Mouse (Mus musculus): ENCODE results near the gene Tmeff2.

DNA sequence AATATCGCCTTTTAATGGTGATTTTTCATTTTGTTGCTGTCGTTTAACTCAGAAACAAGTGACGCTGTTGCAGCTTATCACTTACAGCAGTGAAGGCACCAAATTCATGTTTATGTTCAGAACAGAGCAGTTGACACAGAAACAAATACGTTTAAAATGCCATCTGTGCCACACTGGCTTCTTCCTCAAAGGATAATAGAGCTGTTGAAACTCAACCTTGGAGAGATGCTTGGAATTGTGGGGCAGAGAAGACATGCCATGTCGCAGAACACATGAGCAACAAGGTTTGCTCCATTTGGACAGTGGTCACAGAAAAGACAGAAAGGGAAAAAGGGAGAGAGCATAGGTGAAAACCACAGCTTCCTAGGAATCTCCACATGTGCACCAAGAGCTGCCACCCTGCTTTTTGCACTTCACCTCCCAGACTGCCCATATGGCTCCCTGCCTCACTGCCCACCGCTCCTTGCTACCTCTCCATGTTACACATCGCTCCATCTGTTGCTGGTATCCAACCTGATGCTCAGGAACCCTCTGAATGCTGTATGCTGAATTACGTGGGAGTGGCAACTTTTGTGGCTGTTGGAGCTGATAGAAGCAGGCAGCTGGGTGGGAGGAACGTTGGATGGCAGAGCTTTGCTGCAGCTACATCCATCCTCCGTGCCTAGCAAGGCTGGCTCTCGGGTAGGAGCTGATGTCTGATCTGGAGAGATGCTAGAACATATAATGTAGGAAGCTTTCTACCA lies 298.8 kb downstream of the Tmeff2 start:
- no peak for TF ChIP-seq EP300 (IDR thresholded peaks at IDR 0.05; ENCODE audit: insufficient read depth, low read depth, low read length)
- TF ChIP-seq POLR2A (IDR thresholded peaks at IDR 0.05; ENCODE audit: insufficient read depth, low read length) = no peak
